Mouse (Mus musculus) liver, adult 2 months (tissue): ENCODE results near the gene Agap3. TPM values are rescaled to one million over a fixed set of nuclear protein-coding genes. Genes with fewer than 3 reads are reported as not detected.

Source experiments
- DNase-seq: peaks from one replicate; pipeline ENCODE4 v3.0.0-alpha.2; 2011; ENCODE audit warnings: low read depth, low spot score; ENCODE audit errors: extremely low read depth
- H3K27ac ChIP-seq: fragments of 200-500 bp; replicated peaks from 2 replicates; pipeline ENCODE4 v1.5.1; 2012; ENCODE audit warnings: low read depth, mild to moderate bottlenecking, control low read depth, inconsistent platforms, low read length; ENCODE audit not compliant: insufficient read depth
- H3K27me3 ChIP-seq: fragments of 200-500 bp; 2 replicates; pipeline ENCODE4 v1.6.1; 2012; ENCODE audit warnings: mild to moderate bottlenecking, moderate library complexity, low read length, inconsistent platforms; ENCODE audit not compliant: control insufficient read depth, insufficient read depth
- H3K36me3 ChIP-seq: fragments of 200-500 bp; 2 replicates; pipeline ENCODE4 v1.6.1; 2012; ENCODE audit warnings: low read length, inconsistent platforms; ENCODE audit not compliant: control insufficient read depth, insufficient read depth
- H3K4me1 ChIP-seq: fragments of 200-500 bp; 2 replicates; pipeline ENCODE4 v1.6.1; 2011; ENCODE audit warnings: low read length; ENCODE audit not compliant: control insufficient read depth, insufficient read depth
- H3K4me3 ChIP-seq: fragments of 200-500 bp; 2 replicates; pipeline ENCODE4 v1.5.1; 2011; ENCODE audit warnings: low read depth, mild to moderate bottlenecking, control low read depth, low read length, moderate library complexity; ENCODE audit not compliant: insufficient read depth
- H3K79me2 ChIP-seq: fragments of 200-500 bp; 2 replicates; pipeline ENCODE4 v1.6.1; 2012; ENCODE audit warnings: inconsistent platforms, mild to moderate bottlenecking, low read length, moderate library complexity; ENCODE audit not compliant: control insufficient read depth, insufficient read depth
- H3K9ac ChIP-seq: fragments of 200-500 bp; 2 replicates; pipeline ENCODE4 v1.6.1; 2012; ENCODE audit warnings: low read depth, mild to moderate bottlenecking, control low read depth, inconsistent platforms, low read length
- CTCF ChIP-seq: fragments of 200-500 bp; IDR thresholded peaks from 2 replicates; pipeline ENCODE4 v1.5.1; 2011; ENCODE audit warnings: low read depth, low read length, control low read depth
- POLR2A ChIP-seq: fragments of 200-500 bp; IDR thresholded peaks from 2 replicates; pipeline ENCODE4 v1.6.1; 2011; ENCODE audit warnings: low read length, control low read depth; ENCODE audit not compliant: insufficient read depth; ENCODE audit errors: extremely low read depth
- WGBS: fragments of 180-500 bp; shearing (Covaris S2); methylation state at CpG from one replicate; pipeline ENCODE4 v1.1.7; 2018; 5-methylcytosine and 5-hydroxymethylcytosine counted together
- polyA plus RNA-seq: library from polyadenylated mRNA; depleted of rRNA; stranded (reverse); fragments of >200 nt; gene quantifications from 2 replicates; pipeline ENCODE4 v1.2.3, GENCODE M21; 2012
- total RNA-seq: library from RNA; depleted of rRNA; stranded (reverse); fragments of >200 nt; gene quantifications from 2 replicates; pipeline ENCODE4 v1.2.3, GENCODE M21; 2014

The Agap3 gene
- total and polyA plus RNA-seq, 2 experiments, result 13.8 to 37.8 TPM

- Histone ChIP-seq H3K36me3 (no peaks in the 10 kb centered on the region; the same call in 1 of the 2 replicates), H3K9ac (peak overlapping the region; percentile 54), H3K4me3 (peak overlapping the region; percentile 42; the same call in 1 of the 2 replicates), H3K4me1 (peaks cover 10% of the 10 kb centered on the region), H3K79me2 (no peaks in the 10 kb centered on the region), H3K27me3 (no peaks in the 10 kb centered on the region), H3K27ac (peak overlapping the region; percentile 84)
- TF ChIP-seq CTCF (no peak), POLR2A (0 out of 2 replicates have a peak, but pooled peaks have one; percentile 38)
- DNase-seq, result peak; percentile 87
- 30% methylated on average over 41 of the region's 41 CpGs for WGBS
Measured at GRCm38 (mm10) chr5:24482247-24483079, 30.5 kb downstream of the Agap3 start.

GRCm38 (mm10) chr5:24483326-24483725 lies 31.3 kb downstream of the Agap3 start:
- Histone ChIP-seq H3K36me3 (no peaks in the 10 kb centered on the region; the same call in 1 of the 2 replicates), H3K27me3 (no peaks in the 10 kb centered on the region), H3K4me1 (peaks cover 10% of the 10 kb centered on the region), H3K4me3 (peak overlapping the region; percentile 42), H3K27ac (peak overlapping the region; percentile 84), H3K9ac (peak overlapping the region; percentile 54), H3K79me2 (no peaks in the 10 kb centered on the region)
- WGBS, result 13% methylated on average over 11 of the region's 11 CpGs
- DNase-seq, result peak; percentile 72
- TF ChIP-seq POLR2A, result no peak
- peak; percentile 93 for TF ChIP-seq CTCF

- Histone ChIP-seq H3K27ac (no peak overlapping the region), H3K9ac (peak overlapping the region; percentile 23; the same call in 1 of the 2 replicates), H3K4me3 (no peak overlapping the region), H3K79me2 (no peaks in the 10 kb centered on the region), H3K36me3 (peaks cover 3% of the 10 kb centered on the region), H3K27me3 (no peaks in the 10 kb centered on the region), H3K4me1 (peaks cover 10% of the 10 kb centered on the region)
- peak; percentile 59 for DNase-seq
- TF ChIP-seq POLR2A (no peak), CTCF (no peak)
- WGBS, result 43% methylated on average over 22 of the region's 22 CpGs
Measured at GRCm38 (mm10) chr5:24484963-24485362, 33.0 kb downstream of the Agap3 start.

- H3K36me3 ChIP-seq, result peaks cover 8% of the 10 kb centered on the region
- no peaks in the 10 kb centered on the region for H3K27me3 ChIP-seq
- H3K27ac ChIP-seq, result no peak overlapping the region
- no peak overlapping the region for H3K4me3 ChIP-seq
- WGBS, result 7% methylated on average over 8 of the region's 8 CpGs
- peaks cover 10% of the 10 kb centered on the region for H3K4me1 ChIP-seq
- no peak overlapping the region for H3K9ac ChIP-seq
- DNase-seq, result peak; percentile 59
- H3K79me2 ChIP-seq, result no peaks in the 10 kb centered on the region
- TF ChIP-seq POLR2A (no peak), CTCF (peak; percentile 94)
Measured at GRCm38 (mm10) chr5:24486097-24486496, 34.1 kb downstream of the Agap3 start.

GRCm38 (mm10) chr5:24486738-24487137 lies 34.8 kb downstream of the Agap3 start:
- no peak overlapping the region for H3K27ac ChIP-seq
- peaks cover 10% of the 10 kb centered on the region for H3K36me3 ChIP-seq
- no peak overlapping the region for H3K9ac ChIP-seq
- no peak for DNase-seq
- TF ChIP-seq POLR2A (no peak), CTCF (no peak)
- 92% methylated on average over 5 of the region's 5 CpGs for WGBS
- H3K27me3 ChIP-seq, result no peaks in the 10 kb centered on the region
- no peaks in the 10 kb centered on the region for H3K79me2 ChIP-seq
- no peak overlapping the region for H3K4me3 ChIP-seq
- H3K4me1 ChIP-seq, result peaks cover 10% of the 10 kb centered on the region

- DNase-seq, result no peak
- no peaks in the 10 kb centered on the region; the same call in 1 of the 2 replicates for H3K4me1 ChIP-seq
- H3K79me2 ChIP-seq, result no peaks in the 10 kb centered on the region
- H3K4me3 ChIP-seq, result no peak overlapping the region
- WGBS, result 95% methylated on average over 14 of the region's 14 CpGs
- no peak for TF ChIP-seq CTCF
- no peak for TF ChIP-seq POLR2A
- no peaks in the 10 kb centered on the region for H3K27me3 ChIP-seq
- no peak overlapping the region for H3K9ac ChIP-seq
- H3K36me3 ChIP-seq, result peaks cover 16% of the 10 kb centered on the region
- H3K27ac ChIP-seq, result no peak overlapping the region
Measured at GRCm38 (mm10) chr5:24490413-24490920, 38.5 kb downstream of the Agap3 start.
